Mouse (Mus musculus): ENCODE data around the gene Serpinh1.

The Serpinh1 gene

DNA sequence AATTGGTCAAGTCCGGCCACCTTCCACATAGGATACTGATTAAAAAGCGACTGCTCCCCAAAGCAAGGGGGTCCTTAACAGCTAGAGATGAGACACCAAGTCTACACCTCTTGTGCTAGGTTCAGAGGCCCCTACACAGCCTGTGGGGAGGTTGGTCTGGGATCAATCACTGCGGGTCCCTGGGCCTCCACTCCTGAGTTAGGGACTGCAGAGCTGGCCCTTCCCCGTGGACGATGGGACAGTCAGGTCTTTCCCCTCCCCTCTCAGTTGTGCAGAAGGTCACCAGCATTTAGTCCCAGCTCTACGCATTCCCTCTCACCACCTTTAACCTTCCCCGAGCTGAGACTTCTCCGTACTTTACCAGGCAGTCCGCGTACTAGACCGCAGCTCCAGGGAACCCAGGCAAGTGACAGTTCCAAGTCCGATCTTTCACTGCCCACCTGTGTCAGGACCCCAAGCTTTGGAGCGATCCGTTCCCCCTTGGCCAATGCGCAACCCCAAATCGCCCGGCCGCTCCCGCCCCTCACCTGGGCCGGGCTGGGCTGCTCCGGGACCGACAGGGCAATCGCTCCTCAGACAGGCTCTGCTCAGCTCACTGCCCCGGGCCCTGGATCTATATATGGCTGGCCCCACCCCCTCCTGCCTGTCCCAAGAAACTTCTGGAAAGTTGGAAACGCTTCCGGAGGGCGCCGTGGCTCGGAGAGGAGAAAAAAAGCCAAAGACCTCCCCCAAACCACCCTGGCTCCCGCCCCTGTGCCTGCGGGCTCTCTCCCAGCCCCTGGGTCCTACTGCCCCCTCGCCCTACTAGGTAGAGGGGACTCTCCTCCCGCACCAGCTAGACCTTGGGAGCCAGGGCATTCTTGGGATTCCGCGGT lies at the start of gene Serpinh1:
Gene Serpinh1 (minus strand): TSS at position 714 of the 875 bp plus-strand sequence.
- DNase-seq (ENCODE audit: low read depth, low spot score) = no peak

DNA sequence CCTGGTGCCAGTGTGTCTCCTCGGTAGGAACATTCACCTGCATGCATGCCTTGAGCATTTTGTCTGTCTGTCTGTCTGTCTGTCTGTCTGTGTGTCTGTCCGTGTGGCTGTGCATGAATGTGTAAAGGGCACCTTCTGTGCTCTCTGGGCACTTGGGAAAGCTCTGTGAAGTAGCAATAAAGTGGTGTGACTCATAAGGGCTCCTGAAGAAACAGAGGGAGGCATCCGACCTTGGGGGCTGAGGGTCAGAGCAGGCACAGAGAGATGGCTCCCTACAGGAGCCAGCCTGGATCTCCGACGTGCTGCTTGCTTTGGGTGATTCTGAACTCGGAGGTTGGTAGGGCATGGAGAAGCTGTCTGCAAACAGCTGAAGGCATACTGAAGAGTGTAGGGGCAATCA lies 49.4 kb upstream of the Serpinh1 start:
- DNase-seq (ENCODE audit: low read depth, low spot score) = no peak

DNA sequence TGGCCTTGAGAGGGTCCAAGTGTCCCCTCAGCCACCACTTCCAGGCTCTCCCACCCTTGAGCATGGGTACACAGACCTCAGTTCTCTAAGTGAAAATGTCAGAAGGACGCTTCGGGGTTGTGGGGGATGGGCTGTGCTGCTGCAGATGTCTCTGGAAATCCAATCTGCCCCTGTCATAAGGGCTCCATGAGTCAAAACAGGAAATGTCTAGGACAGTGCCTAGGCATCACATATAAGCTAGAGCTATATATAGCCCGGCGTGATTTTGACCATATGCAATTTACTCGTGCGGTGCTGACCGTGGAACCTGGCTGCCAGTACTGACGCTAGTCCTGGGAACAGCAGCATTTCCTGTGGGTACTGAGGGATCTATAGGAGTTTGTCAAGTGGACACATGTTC lies 48.3 kb upstream of the Serpinh1 start:
- DNase-seq (ENCODE audit: low read depth, low spot score) = no peak

DNA sequence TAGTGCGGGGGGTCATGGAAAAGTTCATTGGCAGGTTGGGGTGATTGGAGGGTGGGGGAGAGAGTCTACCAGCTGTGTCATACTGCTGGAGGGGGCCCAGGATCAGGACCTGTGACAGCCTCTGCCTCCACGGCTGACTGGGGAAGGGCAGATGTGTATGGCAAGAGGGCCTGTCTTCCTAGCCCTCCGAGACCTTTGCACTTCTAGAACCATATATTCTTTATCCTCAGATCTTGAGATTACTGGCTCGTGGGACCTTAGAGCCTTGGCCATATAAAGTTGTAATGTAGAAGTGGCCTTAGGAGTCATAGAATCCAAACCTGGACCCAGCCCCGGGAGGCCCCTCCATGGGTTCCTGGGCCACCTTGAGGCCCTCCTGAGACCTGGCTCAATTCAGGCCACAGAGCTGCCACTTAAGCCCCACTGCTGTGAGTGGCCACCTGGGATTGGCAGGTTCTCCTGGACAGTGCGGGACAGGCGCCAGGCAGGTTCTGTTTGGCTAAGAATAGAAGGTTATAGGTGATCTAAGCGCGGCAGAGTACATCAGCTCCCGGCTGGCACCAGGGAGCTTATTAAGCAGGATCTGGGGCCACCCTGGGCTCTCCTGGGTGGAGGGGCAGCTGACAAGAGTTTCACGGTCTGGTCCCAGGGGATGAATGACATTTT lies 44.1 kb upstream of the Serpinh1 start:
- DNase-seq (ENCODE audit: low read depth, low spot score) = no peak

DNA sequence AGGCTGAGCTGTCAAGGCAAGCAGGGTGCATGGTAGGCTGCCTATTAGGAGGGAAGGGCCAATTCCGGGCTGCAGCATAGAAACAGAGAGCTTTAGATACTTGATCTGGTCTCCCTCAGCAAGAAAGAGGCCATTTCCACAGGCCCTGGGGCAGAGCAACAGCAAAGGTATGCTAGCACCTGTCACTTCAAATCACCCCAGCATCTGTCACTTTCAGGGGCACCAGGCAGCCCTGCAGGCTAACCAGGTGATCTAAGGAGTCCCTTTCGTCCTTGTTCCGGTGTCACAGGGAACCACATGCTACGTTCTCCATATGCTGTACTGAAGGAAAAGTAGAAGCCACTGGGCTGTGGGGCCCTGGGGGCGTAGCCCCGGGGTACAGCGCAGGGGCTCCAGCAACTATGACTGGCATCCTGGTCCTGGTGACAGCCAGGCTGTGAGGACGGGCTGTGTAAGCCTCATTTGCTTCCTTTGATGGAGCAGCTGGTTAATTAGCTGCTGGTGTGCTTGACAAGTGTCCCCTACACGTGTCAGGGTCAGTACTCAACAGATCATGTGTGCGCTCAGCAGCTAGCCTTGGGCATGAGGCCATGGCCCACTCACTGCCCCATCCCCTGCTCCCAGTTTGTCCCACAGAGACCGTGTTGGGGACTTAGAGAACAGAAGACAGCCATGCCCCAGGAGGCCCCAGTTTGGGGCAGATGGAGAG lies 43.0 kb upstream of the Serpinh1 start:
- DNase-seq (ENCODE audit: low read depth, low spot score) = no peak

DNA sequence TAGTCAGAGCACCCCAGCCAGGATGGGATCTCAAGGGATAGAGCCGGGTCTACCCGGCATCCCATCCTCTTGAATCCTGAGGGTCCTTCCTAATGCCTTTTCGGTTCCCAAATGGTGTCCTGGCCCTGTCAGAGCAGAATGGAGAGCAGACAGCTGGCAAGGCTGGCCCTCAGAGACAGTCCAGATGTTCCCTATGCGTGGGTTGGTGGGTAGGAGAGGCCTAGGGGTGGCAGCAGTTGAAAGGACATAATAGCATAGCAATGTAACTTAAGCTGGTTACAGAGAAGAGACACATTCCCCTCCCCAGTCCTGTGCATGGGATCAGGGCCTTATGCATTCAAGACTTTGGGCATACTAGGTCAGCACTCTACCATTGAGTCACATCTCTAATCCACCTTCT lies 42.3 kb upstream of the Serpinh1 start:
- no peak for DNase-seq (ENCODE audit: low read depth, low spot score)

DNA sequence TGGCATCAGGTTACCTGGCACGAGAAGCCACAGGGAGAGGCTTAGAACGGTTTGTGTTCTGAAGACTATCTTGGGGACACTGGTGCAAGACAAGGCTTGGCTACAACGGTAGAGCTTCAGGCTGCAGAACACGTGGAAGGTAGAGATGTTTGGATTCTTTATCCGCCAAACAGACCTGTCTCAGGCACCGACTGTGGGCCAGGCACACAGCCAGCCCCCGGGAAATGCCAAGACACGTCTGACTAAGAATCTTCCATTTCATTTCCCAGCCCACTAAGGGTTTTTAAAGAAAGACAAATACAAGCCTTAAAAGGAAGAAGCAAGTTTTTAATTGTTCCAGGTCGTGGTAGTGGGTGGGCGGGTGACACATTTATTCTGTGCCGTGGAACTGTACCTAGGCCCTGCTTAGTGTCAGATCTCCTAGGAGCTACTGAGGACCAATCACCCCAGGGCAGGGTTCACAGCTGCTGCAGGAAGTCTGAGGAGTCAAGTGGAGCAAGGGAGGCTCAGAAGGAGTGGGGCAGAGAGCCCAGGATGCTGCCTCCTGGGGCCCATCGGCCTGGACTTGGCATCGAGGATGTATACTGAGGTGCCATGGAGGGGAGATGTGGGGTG lies 40.8 kb upstream of the Serpinh1 start:
- DNase-seq (ENCODE audit: low read depth, low spot score) = no peak

DNA sequence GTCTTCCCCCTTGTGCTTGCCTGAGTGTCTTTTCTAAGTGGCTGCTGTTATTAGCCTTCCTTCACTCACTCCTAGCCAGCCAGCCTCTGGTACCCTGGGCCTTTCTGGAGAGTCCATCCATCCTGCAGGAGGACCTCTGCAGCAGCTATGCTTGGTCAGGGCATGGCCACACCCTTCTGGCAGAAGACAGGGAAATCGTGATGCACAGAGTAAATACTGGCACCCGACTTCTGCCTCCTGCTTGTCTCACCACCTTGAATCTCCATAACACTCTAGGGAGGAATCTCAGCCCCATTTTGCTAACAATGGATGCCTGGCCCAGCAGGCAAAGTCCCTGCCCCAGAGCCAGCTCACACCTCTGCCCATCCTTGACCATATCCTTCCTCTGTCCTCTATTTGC lies 39.7 kb upstream of the Serpinh1 start:
- DNase-seq (ENCODE audit: low read depth, low spot score) = no peak

DNA sequence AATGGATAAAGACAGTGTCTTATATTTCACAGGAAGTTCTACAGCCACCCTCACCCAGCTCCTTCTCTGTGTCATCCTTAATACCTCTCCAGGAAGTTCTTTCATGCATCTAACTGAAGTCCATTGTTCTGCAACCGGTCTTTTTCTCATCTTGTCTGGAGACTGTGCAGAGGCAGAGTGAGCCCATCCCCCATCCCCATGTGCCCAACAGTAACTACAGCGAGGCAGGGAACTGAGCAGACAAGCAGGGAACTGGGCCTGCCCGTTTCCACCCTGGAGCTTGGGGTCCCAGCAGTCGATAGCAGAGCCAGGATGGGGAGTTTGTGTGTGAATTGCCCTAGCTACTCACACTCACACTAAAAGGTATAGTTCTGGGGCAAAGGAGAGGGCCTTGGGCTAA lies 37.5 kb upstream of the Serpinh1 start:
- no peak for DNase-seq (ENCODE audit: low read depth, low spot score)

DNA sequence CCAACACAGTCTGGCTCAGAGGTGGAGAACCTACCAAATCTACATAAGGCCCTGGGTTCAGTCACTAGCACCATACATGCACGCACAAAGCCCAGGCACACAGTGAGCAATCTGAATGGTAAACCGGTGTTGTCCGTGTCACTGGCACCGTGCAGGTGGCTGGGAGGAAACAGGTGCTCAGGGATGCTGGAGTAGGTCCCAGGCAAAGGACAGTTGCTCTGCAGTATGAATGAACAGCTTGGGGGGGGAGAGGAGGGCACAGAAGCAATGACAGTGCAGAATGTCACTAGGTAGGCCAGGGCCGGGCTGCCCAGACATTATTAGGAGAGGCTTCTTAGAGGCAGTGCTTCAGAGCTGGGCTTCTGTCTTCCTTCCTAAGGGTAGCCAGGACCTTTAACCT lies 34.3 kb upstream of the Serpinh1 start:
- no peak for DNase-seq (ENCODE audit: low read depth, low spot score)

DNA sequence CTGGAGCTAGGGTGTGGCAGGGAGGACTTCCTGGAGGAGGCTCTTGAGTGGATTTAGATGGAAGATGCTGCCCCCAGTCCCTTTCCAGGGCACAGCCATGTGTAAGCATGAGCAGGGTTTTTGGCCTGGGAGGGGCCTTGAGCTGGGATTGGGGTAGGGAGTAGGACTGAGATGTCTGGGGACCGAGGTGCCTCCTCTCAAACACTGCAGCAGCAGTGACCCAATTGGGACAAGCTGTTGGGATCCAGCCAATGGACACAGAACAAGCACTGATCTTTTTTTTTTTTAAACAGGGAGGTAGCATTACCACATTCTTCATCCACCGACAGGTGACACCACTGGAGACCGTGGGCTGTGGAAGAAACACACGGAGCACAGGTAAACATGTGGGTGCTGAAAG lies 33.8 kb upstream of the Serpinh1 start:
- DNase-seq (ENCODE audit: low read depth, low spot score) = no peak

DNA sequence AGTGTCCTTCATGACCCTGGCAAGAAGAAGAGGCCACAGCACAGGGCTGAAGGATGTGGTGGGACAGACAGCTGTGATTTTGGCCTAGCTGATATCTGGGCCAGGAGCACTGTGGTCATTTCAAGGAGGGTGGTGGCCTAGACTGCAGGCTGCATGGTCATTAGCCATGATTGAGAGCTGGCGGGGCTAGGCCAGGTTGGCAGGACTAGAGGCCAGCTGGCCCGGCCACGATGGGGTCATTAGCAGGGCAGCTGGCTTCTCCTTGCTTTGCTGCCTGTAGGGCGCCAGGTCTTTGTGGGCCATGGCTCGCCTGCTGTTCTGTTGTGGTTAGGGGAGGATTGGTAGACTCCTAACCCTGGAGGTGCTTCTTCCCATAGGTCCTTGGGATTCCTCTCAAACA lies 33.0 kb upstream of the Serpinh1 start:
- DNase-seq (ENCODE audit: low read depth, low spot score) = no peak

DNA sequence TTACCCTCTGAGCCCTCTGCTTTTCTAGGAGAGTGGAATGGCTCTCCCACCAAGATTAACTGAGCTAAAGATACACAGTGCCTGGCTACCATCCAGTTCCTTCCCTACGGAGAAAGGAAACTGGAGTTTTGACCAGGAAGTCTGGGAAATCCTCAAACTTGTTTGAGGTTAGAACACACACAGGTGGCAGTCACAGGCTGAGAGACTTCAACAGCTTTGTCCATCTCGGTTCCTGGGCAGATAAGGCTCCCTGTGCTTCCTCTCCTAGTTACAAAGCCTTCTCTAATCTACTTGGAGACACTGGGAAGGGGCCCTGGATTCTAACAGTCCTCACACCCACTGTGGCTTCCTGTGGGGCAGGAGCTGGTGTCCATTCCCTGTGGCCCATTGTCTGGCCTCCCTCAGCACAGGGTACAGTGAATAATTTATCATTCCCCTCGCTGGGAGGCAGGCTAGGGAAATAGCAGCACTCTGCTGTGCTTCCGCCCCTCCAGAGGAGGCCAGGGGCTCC lies 31.1 kb upstream of the Serpinh1 start:
- DNase-seq (ENCODE audit: low read depth, low spot score) = no peak

DNA sequence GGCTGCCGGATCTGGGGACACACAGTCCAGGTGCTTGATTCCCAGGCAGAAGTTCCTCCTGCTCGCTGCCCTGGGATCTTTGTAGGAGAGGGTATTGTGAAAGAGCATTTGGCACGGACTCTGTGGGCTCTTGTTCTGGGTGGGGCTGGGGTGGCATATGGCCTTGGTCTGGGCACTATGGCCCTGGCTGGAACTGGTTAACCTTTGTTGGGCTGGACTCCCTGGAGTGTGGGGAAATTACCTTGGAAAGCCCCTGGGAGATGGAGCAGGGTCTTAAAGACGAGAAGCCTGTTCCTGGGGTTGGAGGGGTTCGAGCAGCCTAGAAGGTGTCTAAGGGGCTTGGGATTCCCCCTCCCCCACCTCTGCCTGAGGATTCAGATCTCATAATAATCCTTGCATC lies 30.2 kb upstream of the Serpinh1 start:
- no peak for DNase-seq (ENCODE audit: low read depth, low spot score)

DNA sequence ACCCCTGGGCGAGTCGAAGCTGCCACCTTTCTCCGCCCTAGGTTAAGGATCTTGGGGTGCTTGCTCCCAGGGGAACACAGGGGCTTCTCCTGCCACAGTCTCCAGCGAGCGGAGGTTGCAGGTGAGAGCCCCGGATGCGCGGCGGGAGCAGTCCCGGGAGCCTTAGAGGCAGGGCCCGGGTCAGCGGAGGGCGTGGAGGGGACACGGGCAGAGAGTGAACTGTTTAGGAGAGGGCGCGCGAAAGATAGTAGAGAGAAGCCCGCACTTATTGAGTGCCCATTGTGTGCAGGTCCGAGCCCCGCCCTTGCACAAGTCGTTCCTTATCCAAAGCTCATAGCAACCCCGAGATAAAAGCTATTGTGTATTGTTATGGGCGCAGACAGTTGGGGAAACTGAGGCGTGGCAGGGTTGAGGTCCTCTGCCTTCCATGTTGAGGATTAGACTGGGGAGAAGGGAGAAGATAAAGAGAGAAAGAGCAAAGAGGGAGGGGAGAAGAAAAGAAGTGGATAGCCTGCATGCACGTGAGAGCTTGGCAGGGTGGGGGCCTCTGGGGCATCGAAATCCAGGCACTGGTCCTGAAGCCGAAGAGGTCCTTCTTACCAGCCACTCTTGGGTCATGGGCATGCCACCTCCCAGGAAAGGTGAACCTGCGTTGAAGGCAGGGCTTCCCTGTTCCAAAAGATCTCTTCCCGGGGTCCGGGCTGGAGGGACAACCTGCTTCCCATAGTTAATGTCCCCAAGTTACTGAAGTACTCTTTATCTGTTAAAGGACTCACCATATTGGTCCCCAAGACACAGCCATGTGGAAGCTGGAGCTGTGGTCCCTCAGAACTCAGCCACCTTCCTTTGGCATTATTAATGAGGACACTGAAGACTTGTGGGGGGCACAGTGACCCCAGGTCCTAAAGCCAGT lies 29.3 kb upstream of the Serpinh1 start:
- no peak for DNase-seq (ENCODE audit: low read depth, low spot score)

DNA sequence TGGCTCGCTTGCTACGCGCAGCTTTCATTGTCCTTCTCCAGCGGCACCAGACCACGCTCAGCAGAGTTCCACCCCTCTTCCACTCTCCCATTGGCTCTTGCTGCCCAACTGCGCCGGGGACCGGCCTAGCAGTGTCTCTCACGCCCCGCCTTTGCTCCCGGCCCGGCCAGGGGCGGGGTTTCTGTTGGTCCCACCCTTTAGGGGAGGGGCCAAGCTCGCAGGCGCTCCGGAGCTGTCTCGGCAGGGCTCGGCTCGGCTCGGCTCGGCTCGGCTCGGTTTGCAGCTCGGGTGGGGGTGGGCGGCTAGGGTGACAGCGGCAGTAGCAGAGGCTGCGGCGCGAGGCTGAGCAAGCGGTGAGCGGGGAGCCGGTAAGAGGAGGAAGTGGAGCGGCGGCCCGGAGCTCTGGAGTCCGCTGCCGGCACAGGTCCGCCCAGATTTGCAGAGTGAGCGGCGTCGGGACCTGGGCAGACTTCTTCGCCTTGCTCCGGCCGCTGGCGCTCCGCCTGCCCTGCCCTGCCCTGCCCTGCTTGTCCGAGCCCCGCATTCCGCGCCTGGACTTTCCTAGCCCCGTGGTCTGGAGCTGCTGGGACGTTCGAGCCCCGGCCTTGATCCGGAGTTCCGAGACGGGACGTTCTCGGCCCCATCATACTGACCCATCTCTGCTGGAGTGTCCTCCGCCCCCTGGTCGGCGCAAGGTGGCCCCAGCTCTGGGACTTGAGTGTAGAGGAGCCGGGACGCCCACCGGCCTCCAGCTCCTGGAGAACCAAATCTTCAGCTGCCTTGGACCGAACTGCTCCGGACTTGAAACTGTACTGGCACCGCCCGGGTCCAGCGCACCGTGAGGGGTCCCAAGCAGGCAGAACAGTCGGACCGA lies 28.4 kb upstream of the Serpinh1 start, which contains the start of gene Gdpd5:
Gene Gdpd5 (plus strand): TSS at position 201 of the 874 bp plus-strand sequence.
- peak; percentile 93 for DNase-seq (ENCODE audit: low read depth, low spot score)

DNA sequence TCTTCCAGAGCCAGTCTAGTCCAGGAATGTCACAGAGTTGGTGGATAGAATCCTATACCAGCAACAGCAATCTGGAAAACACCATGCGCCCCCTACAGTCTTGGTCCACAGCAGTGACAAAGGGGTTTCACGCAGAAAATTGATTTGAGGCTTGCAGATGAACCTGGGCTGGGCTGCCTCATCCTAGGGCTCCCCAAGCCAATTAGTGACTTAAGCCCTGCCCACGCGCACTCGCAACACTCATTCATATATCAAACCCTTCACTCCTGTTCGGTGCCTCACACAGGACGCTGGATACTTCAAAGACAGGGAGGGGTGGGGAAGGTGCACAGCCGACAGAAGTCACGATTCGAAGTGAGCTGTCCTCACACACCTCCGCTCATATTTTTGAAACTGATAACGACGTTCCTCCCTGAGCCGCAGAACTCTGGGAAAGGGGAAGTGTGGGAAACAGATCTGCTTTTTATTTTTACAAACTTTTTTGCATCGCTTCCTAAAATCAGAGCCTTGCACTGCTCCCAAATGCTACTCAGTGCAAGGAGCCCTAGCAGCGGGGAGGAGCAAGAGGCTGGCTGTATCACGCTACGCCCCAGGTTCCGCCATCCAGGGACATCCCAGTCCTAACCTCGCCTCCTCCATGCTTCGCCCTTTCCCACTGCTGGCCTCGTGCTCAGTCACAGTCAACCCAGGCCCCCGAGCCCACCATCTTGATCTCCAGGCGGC lies 27.6 kb upstream of the Serpinh1 start:
- DNase-seq (ENCODE audit: low read depth, low spot score) = no peak

DNA sequence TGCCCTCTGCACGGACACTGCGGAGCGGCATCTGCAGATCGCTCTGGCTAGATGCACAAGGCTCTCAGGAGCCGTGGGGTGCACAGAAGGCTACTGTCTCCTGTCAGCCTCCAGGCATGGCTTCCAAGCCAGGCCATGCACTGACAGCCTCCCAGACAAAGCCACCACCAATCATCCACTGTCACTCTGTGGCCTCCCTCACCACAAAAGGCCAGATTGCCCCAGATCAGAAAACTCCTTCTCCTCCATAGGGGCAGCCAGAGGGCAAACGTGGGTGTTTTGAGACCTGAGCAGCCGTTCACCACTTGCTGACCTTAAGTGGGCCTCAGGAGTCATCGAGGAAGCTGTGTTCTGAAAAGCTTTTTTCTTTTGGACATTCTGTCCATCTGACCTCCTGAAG lies 25.8 kb upstream of the Serpinh1 start:
- DNase-seq (ENCODE audit: low read depth, low spot score) = no peak

DNA sequence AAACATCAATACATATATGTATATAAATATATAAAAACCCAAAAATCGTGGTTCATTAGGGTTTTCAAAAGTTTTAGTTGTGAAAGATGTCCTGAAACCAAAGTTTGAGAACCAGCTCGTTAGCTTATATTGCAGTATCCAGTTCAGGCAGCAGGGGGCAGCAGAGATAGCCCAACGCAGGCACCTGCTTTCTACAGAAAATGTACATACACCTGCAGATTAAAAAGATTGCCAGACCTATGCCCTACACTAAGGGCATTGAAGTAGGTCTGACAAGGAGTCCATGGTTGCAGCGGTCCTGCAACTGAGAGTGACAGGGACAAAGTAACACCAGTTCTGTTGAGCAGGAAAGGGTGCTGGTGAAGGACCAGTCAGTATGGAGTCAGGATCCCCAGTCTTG lies 22.4 kb upstream of the Serpinh1 start:
- DNase-seq (ENCODE audit: low read depth, low spot score) = no peak
